Mouse (Mus musculus): ENCODE results near the gene Ralgapb.
"Not testable (repeated sequence)": the region's sequence is repeated elsewhere in the genome, so short reads cannot be mapped to it uniquely, and the experiment has no call there.

Gene Ralgapb

DNA sequence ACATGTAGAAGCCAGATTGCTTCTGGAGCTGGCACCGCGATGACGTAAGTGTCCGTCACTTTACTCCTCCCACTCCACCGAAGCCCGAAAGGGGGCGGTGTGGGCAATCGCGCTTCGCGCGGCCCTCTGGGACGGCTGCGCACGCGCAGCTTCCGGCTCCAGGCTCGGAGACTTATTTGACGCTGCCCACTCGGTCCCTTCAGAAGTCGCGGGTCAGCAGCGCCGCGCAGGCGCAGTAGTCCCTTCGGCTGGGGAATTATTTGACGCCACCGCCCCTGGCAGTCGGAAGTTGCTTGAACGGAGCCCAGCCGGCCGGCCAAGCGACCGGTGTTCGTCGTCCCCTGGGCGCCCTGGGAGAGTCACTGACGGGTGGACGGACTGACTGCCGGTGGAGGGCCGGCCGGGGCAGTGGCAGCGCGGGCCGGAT, at the start of gene Ralgapb:
TSS of gene Ralgapb (plus strand) at position 254 of the 427 bp plus-strand sequence.
- peak; percentile 97 for DNase-seq (ENCODE audit: low spot score)

- DNase-seq (ENCODE audit: low spot score), result peak; percentile 70
Observed at GRCm38 (mm10) chr2:158360873-158361677, 48.6 kb upstream of the Ralgapb start.

GRCm38 (mm10) chr2:158361678-158362320, 47.8 kb upstream of the Ralgapb start:
- DNase-seq (ENCODE audit: low spot score), result no peak

DNA sequence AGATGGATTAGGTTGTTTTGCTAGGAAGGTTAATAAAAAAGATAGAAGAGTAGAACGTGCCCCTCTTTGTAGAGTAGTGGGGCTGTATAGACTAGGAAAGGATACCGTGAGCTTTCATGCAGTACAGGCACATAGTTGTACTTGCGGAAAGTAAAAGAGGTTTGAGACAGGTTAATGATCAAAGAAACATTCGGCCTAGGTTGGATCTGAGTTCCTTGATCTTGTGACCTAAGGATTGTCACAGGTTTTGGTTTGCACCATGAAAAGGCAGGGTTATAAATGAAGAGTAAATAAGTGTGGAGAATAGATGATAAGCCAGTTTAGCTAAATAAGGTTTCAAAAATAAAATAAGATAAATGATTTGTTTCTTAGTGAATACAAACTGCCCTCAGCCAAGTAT, 45.5 kb upstream of the Ralgapb start:
- DNase-seq (ENCODE audit: low spot score), result no peak

- DNase-seq (ENCODE audit: low spot score), result no peak
Observed at GRCm38 (mm10) chr2:158365099-158365850, 44.4 kb upstream of the Ralgapb start.

DNA sequence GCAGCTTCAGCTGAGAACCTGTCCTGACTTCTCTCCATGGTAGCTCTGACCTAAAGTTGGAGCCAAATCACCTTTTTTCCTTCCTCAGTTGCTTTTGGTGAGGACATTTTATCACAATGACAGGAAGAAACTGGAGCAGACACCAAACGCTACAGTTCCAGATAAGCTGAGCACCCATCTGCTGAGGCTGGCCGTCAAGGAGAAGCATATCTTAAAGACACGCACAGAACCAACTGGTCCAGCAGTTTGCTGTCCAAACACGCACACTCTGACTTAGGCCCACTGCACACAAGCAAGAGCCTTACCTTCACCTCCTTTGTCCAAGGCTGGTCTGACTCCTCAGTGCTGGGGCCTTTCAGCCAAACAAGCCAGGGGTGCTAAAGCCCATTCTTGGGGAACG, 42.0 kb upstream of the Ralgapb start:
- DNase-seq (ENCODE audit: low spot score), result no peak

- DNase-seq (ENCODE audit: low spot score), result no peak
Observed at GRCm38 (mm10) chr2:158368313-158368712, 41.3 kb upstream of the Ralgapb start.

- no peak for DNase-seq (ENCODE audit: low spot score)
Observed at GRCm38 (mm10) chr2:158369474-158370172, 40.0 kb upstream of the Ralgapb start.

DNA sequence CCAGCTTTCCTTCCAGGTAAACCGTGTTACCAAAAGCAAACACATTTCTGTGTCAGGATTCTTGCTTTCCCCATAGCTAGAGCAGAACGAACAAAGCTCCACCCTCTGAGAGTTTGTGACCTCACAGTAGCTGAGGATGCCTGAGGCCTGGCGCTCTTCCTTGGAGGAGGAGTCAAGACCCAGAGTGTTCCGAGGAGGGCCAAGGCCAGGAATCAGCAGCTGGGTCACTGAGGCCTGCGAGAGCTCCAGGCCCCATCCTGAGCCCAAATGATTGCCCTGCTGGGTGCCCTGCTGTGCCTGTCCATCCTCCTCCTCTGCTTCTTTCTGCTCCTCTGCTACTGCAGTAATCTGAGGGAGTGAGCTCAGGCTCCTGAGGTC, 39.5 kb upstream of the Ralgapb start:
- no peak for DNase-seq (ENCODE audit: low spot score)

DNA sequence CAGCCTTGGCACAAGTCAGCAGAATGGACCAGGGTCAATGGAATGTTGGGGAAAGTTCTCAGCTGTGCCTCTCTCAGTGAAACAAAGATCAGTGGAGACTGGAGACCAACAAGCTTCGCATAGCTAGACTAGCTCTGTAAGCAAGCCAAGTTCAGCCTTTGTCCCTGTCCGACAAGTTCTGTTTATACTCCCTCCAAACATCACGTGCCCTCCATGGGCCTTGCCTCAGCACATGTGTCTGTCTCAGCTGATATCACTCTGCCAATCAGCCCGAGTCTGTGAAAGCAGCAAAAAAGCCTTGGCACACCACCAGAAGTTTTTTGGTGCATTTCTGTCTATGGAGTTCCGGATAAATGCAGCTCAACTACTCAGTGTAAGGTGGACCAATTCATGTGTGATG, 36.6 kb upstream of the Ralgapb start:
- DNase-seq (ENCODE audit: low spot score), result no peak

DNA sequence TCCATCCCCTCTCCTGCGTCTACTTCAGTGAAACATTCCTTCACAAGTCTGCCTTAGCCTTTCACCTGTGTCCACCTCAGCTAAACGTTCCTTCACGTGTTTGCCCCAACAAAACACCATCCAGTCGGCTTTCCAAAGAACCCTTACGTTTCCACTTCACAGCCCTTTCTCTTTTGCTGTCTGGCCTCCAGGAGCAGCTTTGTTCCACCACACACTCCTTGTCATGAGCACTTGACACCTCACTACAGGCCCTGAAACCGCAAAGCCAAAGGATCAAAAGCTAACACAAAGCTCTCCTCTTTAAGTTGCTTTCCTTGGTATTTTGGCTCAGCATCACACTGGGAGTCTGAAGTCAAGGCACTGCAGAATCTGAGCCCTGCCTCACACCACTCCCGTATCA, 36.1 kb upstream of the Ralgapb start:
- DNase-seq (ENCODE audit: low spot score), result no peak

DNA sequence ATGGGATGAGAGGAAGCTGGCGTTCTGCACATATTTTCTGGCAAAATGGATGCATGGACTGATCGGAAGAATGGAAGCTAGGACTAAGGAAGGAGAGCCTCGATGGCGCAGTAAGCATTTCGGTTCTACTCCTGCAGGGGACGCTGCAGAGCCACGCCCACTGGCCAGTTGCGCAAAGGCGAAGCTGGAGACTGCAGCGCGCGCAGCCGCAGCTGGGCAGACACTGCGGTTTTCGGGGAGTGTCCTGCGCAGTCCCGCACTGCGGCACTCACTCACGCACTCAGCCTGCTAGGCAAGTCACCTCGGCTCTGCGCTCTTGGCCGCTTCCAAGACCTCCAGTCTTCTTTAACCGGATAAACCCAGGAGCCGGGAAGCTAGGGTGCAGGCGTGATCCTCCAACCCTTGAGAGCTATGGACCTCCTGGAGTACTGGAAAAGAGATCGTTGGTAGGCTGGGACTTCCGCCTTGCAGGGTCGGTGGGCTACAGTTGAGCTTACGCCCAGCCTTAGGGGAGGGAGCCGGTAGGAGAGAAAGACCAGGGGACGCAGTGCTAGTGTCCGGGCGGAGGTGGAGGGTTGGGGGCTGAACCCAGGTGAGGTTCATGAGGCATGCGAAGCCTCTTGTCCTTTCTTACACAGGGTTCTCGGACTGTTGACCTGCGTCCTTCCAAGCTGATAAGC, 34.1 kb upstream of the Ralgapb start, which contains the start of gene Snhg11:
TSS of gene Snhg11 (plus strand) at position 196 of the 680 bp plus-strand sequence.
- peak; percentile 57 for DNase-seq (ENCODE audit: low spot score)

GRCm38 (mm10) chr2:158376123-158376687, 33.4 kb upstream of the Ralgapb start:
- DNase-seq (ENCODE audit: low spot score), result no peak

DNA sequence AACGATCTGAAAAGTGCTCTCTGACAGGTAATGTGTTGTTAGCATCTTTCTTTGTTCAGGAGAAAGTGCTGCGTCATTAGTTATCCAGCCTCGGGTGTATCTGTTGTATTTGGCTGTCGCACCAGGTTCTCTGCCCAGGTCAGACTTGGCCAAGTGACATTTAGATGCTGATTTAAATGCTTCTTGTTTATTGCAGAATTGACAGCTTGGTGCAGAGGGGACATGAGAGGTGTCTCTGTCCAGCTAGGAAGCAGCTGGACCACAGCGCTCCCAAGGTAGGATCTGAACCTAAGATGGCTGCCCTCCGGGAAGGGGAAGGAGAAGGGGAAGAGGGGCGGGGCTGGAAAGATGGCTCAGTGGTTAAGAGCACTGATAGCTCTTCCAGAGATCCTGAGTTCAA, 32.9 kb upstream of the Ralgapb start:
- no peak for DNase-seq (ENCODE audit: low spot score)

- no peak for DNase-seq (ENCODE audit: low spot score)
Observed at GRCm38 (mm10) chr2:158377811-158378210, 31.8 kb upstream of the Ralgapb start.

DNA sequence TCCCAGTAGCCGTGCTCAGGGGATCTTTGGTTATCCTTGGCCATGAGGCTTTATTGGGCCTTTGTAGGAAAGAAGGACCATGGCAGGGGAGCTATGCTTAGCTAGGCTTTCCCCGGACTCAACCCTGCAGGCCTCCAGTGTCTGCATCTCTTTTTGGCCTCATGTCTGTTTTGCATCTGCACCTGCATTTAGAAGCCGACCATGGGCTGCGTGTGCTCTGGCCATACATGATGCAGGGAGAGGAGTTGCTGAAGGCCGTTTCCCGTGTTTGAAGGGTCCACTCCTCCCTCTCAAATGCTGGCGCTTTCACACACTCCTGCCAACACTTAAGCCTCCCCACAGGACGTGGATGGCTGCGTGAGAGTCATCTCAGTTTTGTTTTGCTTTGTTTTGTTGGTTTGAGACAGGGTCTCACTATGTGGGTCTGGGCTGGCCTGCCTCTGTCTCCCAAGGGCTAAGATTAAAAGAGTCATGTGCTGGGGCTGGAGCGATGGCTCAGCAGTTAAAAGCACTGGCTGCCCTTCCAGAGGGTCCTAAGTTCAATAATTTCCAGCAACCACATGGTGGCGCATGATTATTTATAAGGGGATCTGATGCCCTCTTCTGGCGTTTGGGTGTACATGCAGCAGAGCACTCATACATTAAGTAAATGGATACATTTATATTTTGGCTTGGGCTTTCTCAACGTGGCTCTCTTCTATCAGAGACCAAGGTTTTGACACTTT, 30.1 kb upstream of the Ralgapb start:
- DNase-seq (ENCODE audit: low spot score), result no peak

- DNase-seq (ENCODE audit: low spot score), result no peak
Observed at GRCm38 (mm10) chr2:158386072-158386471, 23.6 kb upstream of the Ralgapb start.

DNA sequence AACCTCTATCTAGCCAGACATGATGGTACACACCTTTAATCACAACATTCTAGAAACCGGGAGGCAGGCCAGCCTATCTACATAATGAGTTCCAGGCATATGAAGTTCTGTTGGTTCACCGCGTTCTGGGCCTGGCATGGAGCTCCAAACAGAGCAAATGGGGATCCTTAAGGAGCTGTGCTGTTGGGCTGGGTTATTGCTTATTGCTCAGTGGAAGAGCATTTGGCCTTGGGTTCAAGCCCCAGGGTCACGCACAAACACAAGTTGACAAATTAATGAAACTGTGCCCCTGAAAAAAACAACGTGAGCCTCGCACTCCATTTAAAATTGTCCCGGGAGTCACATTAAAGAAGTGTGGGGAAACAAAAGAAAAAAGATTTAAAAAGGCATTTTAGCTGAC, 20.2 kb upstream of the Ralgapb start:
- DNase-seq (ENCODE audit: low spot score), result no peak

DNA sequence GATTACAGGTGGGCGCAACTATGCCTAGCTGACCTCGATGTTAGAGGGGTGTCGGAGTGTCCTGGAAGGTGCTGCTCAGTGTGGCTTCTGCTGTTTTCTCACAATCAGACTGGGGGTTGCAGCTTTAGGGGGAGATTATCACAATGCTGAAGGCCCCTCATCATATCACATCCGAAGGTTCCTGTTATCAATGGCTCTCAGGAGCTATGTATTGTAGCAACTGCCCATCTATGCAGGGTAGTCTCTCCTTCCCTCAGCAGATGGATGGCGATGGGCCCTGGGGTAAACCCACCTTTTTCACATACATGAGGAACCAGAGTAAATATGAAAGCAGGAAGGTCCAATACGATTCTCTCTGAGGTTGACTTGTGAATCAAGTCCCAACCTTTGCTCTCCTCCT, 13.3 kb upstream of the Ralgapb start:
- DNase-seq (ENCODE audit: low spot score), result no peak

- not testable (repeated sequence) for DNase-seq (ENCODE audit: low spot score)
Observed at GRCm38 (mm10) chr2:158397140-158397539, 12.5 kb upstream of the Ralgapb start.

DNA sequence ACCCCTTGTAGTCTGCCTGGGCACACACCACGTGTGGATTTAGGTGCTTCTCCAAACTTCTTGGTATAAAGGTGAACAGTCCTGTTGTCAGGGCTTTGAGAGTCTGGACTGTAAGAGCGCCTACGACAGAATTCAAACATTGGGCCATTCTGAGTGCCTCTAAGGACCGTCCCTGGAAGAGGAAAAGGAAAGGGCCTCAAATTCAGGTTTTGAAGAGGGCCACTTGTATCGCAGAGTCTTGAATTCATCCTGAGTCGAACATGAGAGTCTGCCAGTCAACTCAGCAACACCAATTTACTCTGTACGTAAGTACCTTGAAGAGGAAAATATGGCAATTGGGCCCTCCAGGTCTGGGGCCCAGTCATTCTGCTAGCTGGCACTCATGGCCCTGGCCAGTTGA, 6.7 kb upstream of the Ralgapb start:
- no peak for DNase-seq (ENCODE audit: low spot score)
